Mouse (Mus musculus): ENCODE measurements around the gene Mtmr14. TPM values are rescaled to one million over a fixed set of nuclear protein-coding genes. Genes with fewer than 3 reads are reported as not detected.

The Mtmr14 gene
- polyA plus RNA-seq, 1 experiment = 16.8 TPM

DNA sequence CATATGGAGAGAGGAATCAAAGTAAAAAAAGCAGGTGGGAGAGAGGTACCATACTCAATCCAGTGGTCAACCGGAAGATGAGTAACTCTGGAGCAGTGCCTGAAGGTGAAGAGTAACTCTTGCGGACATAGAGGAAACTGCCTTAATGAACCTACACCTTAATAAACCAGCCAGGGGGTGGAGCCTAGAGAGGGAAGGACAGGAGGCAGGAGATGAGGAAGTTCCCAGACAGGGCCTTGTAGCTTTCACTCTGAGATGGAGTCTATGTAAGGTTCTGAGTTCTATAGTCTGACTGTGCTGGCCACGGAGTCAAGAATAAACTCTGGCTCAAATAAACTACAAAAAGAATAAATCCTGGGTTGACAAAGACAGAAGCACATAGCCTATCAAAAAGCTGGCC is 47.3 kb downstream of the Mtmr14 start:
- no peak overlapping the region for H3K4me3 ChIP-seq
- no peak for TF ChIP-seq POLR2AphosphoS2 (IDR thresholded peaks at IDR 0.05; ENCODE audit: insufficient read length, low read depth)
- no peak for TF ChIP-seq USF1 (IDR thresholded peaks at IDR 0.05; ENCODE audit: low read depth)
- TF ChIP-seq MAX (IDR thresholded peaks at IDR 0.05; ENCODE audit: low read depth) = no peak
- no peak for TF ChIP-seq REST (IDR thresholded peaks at IDR 0.05; ENCODE audit: insufficient read depth, insufficient read length)
- TF ChIP-seq SRF (IDR thresholded peaks at IDR 0.05; ENCODE audit: control insufficient read depth, insufficient read length, low read depth) = no peak
- no peak for TF ChIP-seq E2F4 (IDR thresholded peaks at IDR 0.05; ENCODE audit: insufficient read depth)
- no peak for TF ChIP-seq TCF3 (IDR thresholded peaks at IDR 0.05; ENCODE audit: insufficient read length, low read depth)
- TF ChIP-seq TCF12 (IDR thresholded peaks at IDR 0.05; ENCODE audit: insufficient read depth, poor library complexity, severe bottlenecking) = no peak
- no peak for TF ChIP-seq MYOD1 (IDR thresholded peaks at IDR 0.05; ENCODE audit: control insufficient read depth in 1 of 3, insufficient read length in 2 of 3, low read depth in 2 of 3)
- TF ChIP-seq CEBPB (IDR thresholded peaks at IDR 0.05; ENCODE audit: insufficient read depth, poor library complexity, severe bottlenecking) = no peak
- no peak for TF ChIP-seq MYOG (IDR thresholded peaks at IDR 0.05; ENCODE audit: control insufficient read depth in 1 of 3, insufficient read depth in 1 of 3, insufficient read length in 2 of 3, low read depth in 2 of 3)
- TF ChIP-seq POLR2A (IDR thresholded peaks at IDR 0.05; ENCODE audit: insufficient read length, low read depth) = no peak
- no peaks in the 10 kb centered on the region for H3K79me2 ChIP-seq (ENCODE audit: control insufficient read depth, insufficient read depth)
- H3ac ChIP-seq (ENCODE audit: control insufficient read depth, insufficient read length) = no peak overlapping the region
- H3K36me3 ChIP-seq (ENCODE audit: control insufficient read depth, insufficient read depth) = no peaks in the 10 kb centered on the region
- H3K27me3 ChIP-seq (ENCODE audit: control insufficient read depth, insufficient read depth, insufficient read length) = peaks cover 28% of the 10 kb centered on the region
- H3K4me2 ChIP-seq (ENCODE audit: low read depth) = no peak overlapping the region

DNA sequence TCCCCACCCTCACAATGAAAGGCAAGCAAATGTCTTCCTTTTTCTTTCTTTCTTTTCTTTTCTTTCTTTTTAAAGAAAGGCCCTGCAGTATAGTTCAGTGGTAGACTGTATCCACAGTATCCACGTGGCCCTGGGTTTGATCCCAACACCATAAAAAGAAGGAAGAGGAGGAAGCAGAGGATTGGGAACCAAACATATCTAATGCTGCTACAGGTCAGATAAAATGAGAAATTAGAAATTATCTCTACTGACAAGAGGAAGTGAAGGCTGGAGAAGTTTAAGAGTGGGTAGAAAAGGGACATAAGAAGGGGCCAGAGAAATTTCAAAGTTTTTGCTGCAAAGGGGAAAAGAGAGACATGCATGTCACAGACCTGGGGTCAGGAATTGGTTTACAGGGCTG is 48.7 kb downstream of the Mtmr14 start:
- Histone ChIP-seq H3K27me3 (ENCODE audit: control insufficient read depth, insufficient read depth, insufficient read length) (peaks cover 28% of the 10 kb centered on the region), H3ac (ENCODE audit: control insufficient read depth, insufficient read length) (no peak overlapping the region)
- no peak for TF ChIP-seq MYOG (IDR thresholded peaks at IDR 0.05; ENCODE audit: control insufficient read depth in 1 of 3, insufficient read depth in 1 of 3, insufficient read length in 2 of 3, low read depth in 2 of 3)
- no peak for TF ChIP-seq SRF (IDR thresholded peaks at IDR 0.05; ENCODE audit: control insufficient read depth, insufficient read length, low read depth)
- no peak for TF ChIP-seq USF1 (IDR thresholded peaks at IDR 0.05; ENCODE audit: low read depth)
- TF ChIP-seq E2F4 (IDR thresholded peaks at IDR 0.05; ENCODE audit: insufficient read depth) = no peak
- TF ChIP-seq TCF12 (IDR thresholded peaks at IDR 0.05; ENCODE audit: insufficient read depth, poor library complexity, severe bottlenecking) = no peak
- no peak for TF ChIP-seq CEBPB (IDR thresholded peaks at IDR 0.05; ENCODE audit: insufficient read depth, poor library complexity, severe bottlenecking)
- no peak for TF ChIP-seq MAX (IDR thresholded peaks at IDR 0.05; ENCODE audit: low read depth)

DNA sequence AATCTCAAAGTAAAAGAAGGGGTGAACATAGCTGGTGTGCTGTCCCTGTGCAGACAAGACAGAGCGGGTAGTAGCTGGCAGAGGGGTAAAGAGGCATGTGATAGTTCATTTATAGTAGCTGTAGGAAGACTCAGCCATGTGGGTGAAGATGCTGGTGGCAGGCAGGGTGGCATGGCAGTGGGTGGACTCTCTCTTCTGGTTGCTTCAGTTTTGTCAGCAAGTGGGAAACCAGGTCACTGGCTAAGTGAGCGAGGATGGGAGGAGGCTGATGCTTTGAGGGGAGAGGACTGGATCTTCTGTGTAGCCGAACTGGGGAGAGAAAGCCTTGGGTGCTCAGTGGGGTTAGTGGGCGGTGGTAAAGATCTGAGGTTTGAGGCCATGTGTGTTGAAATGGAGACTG is 49.6 kb downstream of the Mtmr14 start:
- H3K4me3 ChIP-seq = no peak overlapping the region
- H3K36me3 ChIP-seq (ENCODE audit: control insufficient read depth, insufficient read depth) = no peaks in the 10 kb centered on the region
- H3ac ChIP-seq (ENCODE audit: control insufficient read depth, insufficient read length) = no peak overlapping the region
- peaks cover 25% of the 10 kb centered on the region for H3K27me3 ChIP-seq (ENCODE audit: control insufficient read depth, insufficient read depth, insufficient read length)
- TF ChIP-seq REST (IDR thresholded peaks at IDR 0.05; ENCODE audit: insufficient read depth, insufficient read length) (no peak), TCF3 (IDR thresholded peaks at IDR 0.05; ENCODE audit: insufficient read length, low read depth) (no peak), MYOG (IDR thresholded peaks at IDR 0.05; ENCODE audit: control insufficient read depth in 1 of 3, insufficient read depth in 1 of 3, insufficient read length in 2 of 3, low read depth in 2 of 3) (no peak), MYOD1 (IDR thresholded peaks at IDR 0.05; ENCODE audit: control insufficient read depth in 1 of 3, insufficient read length in 2 of 3, low read depth in 2 of 3) (no peak), CEBPB (IDR thresholded peaks at IDR 0.05; ENCODE audit: insufficient read depth, poor library complexity, severe bottlenecking) (no peak), USF1 (IDR thresholded peaks at IDR 0.05; ENCODE audit: low read depth) (no peak), POLR2A (IDR thresholded peaks at IDR 0.05; ENCODE audit: insufficient read length, low read depth) (no peak), E2F4 (IDR thresholded peaks at IDR 0.05; ENCODE audit: insufficient read depth) (no peak), MAX (IDR thresholded peaks at IDR 0.05; ENCODE audit: low read depth) (no peak), SRF (IDR thresholded peaks at IDR 0.05; ENCODE audit: control insufficient read depth, insufficient read length, low read depth) (no peak), POLR2AphosphoS2 (IDR thresholded peaks at IDR 0.05; ENCODE audit: insufficient read length, low read depth) (no peak), TCF12 (IDR thresholded peaks at IDR 0.05; ENCODE audit: insufficient read depth, poor library complexity, severe bottlenecking) (no peak)
- H3K79me2 ChIP-seq (ENCODE audit: control insufficient read depth, insufficient read depth) = no peaks in the 10 kb centered on the region
- no peak overlapping the region for H3K4me2 ChIP-seq (ENCODE audit: low read depth)

More for the DNA sequence above, 48.7 kb downstream of the Mtmr14 start:
- Histone ChIP-seq H3K4me3 (no peak overlapping the region), H3K36me3 (ENCODE audit: control insufficient read depth, insufficient read depth) (no peaks in the 10 kb centered on the region), H3K79me2 (ENCODE audit: control insufficient read depth, insufficient read depth) (no peaks in the 10 kb centered on the region), H3K4me2 (ENCODE audit: low read depth) (no peak overlapping the region)

DNA sequence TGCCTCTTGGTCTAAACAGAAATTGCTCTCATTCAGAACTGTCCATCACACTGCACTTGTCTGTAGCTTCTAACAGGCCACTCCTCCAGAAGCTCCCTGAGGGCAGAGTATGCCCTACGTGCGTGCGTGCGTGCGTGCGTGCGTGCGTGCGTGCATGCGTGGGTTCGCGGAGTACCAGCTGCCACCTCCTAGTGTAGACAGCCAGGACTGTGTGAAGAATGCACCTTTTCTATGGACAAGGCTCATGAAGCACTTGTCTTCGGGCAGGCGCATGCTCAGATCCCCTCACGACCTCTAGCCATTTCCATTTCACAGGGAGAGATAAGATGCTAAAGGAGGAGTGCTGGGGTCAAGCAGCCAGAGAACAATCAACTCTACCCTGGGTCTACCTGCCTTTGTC is 51.7 kb downstream of the Mtmr14 start:
- Histone ChIP-seq H3K36me3 (ENCODE audit: control insufficient read depth, insufficient read depth) (no peaks in the 10 kb centered on the region), H3K79me2 (ENCODE audit: control insufficient read depth, insufficient read depth) (no peaks in the 10 kb centered on the region), H3K4me2 (ENCODE audit: low read depth) (no peak overlapping the region), H3K4me3 (no peak overlapping the region), H3ac (ENCODE audit: control insufficient read depth, insufficient read length) (no peak overlapping the region), H3K27me3 (ENCODE audit: control insufficient read depth, insufficient read depth, insufficient read length) (peaks cover 4% of the 10 kb centered on the region)
- TF ChIP-seq POLR2AphosphoS2 (IDR thresholded peaks at IDR 0.05; ENCODE audit: insufficient read length, low read depth) = no peak
- no peak for TF ChIP-seq POLR2A (IDR thresholded peaks at IDR 0.05; ENCODE audit: insufficient read length, low read depth)
- TF ChIP-seq MYOG (IDR thresholded peaks at IDR 0.05; ENCODE audit: control insufficient read depth in 1 of 3, insufficient read depth in 1 of 3, insufficient read length in 2 of 3, low read depth in 2 of 3) = no peak
- no peak for TF ChIP-seq MYOD1 (IDR thresholded peaks at IDR 0.05; ENCODE audit: control insufficient read depth in 1 of 3, insufficient read length in 2 of 3, low read depth in 2 of 3)
- TF ChIP-seq REST (IDR thresholded peaks at IDR 0.05; ENCODE audit: insufficient read depth, insufficient read length) = no peak
- TF ChIP-seq TCF12 (IDR thresholded peaks at IDR 0.05; ENCODE audit: insufficient read depth, poor library complexity, severe bottlenecking) = no peak
- no peak for TF ChIP-seq E2F4 (IDR thresholded peaks at IDR 0.05; ENCODE audit: insufficient read depth)
- no peak for TF ChIP-seq USF1 (IDR thresholded peaks at IDR 0.05; ENCODE audit: low read depth)
- TF ChIP-seq SRF (IDR thresholded peaks at IDR 0.05; ENCODE audit: control insufficient read depth, insufficient read length, low read depth) = no peak
- TF ChIP-seq CEBPB (IDR thresholded peaks at IDR 0.05; ENCODE audit: insufficient read depth, poor library complexity, severe bottlenecking) = no peak
- TF ChIP-seq TCF3 (IDR thresholded peaks at IDR 0.05; ENCODE audit: insufficient read length, low read depth) = no peak
- TF ChIP-seq MAX (IDR thresholded peaks at IDR 0.05; ENCODE audit: low read depth) = no peak
